Mouse (Mus musculus): ENCODE measurements at regions not wholly inside any gene's neighbourhood (a gene's known extent, or its start where the extent isn't known, plus 50 kb on each side); places are given as distances from the start of the nearest gene placed in this dataset.

- TF ChIP-seq CTCF (IDR thresholded peaks at IDR 0.05; ENCODE audit: low read depth, low read length) (no peak), TAL1 (conservative IDR thresholded peaks at IDR 0.05; ENCODE audit: low read depth, low read length) (no peak), GATA1 (IDR thresholded peaks at IDR 0.05; ENCODE audit: borderline replicate concordance, low read length) (no peak), GATA2 (IDR thresholded peaks at IDR 0.05; ENCODE audit: borderline replicate concordance, low read depth, low read length) (no peak), POLR2AphosphoS5 (IDR thresholded peaks at IDR 0.05; ENCODE audit: insufficient replicate concordance, low read depth, low read length) (no peak)
Observed at GRCm38 (mm10) chr9:46788456-46788855, 210.1 kb upstream of the Gm4791 start.
